In genomic region chr6:59424871-59425740, GRCm38 (mm10) we compare ENCODE assay signal across 9 mouse cellular contexts. TPM values are rescaled to one million over a fixed set of nuclear protein-coding genes. Genes with fewer than 3 reads are reported as not detected.
DNase-seq lines count a peak whose midpoint lies in the region; ATAC-seq and TF ChIP-seq lines count a peak whose summit lies in the region.
"Had no signal": no experiment of that assay in that cellular context is flagged by ENCODE, and none has a peak within 500 bp of the region (broad histone marks: within the 10 kb centered on the region; RNA-seq: fewer than 3 reads in every experiment).

No protein-coding gene starts in this region.

- no peak overlapping the region for H3K27ac ChIP-seq in hindbrain, embryonic 14.5 days
- no peak overlapping the region for H3K27ac ChIP-seq in hindbrain, embryonic 11.5 days (ENCODE audit: low read depth, low read length)
- no peak overlapping the region for H3K27ac ChIP-seq in cortical plate, adult 2 months (ENCODE audit: insufficient read depth, low read length)

- DNase-seq in hindbrain, embryonic 14.5 days (ENCODE audit: low spot score) = no peak
- no peak for DNase-seq in hindbrain, embryonic 11.5 days (ENCODE audit: low spot score)
- peak; percentile 59 for DNase-seq in lung, postnatal 36 days
- DNase-seq in MN1 (ENCODE audit: low spot score) = no peak
- no peak for DNase-seq in spleen, adult 18-20 months
- DNase-seq in right cerebral cortex, postnatal 25 days = no peak
- DNase-seq: embryo, embryonic 11 days had no signal

- TF ChIP-seq CTCF in cortical plate, adult 2 months (IDR thresholded peaks at IDR 0.05; ENCODE audit: extremely low read depth, insufficient read depth, low read length) = no peak

- no peak for ATAC-seq in hindbrain, embryonic 14.5 days (ENCODE audit: low FRiP score)
- ATAC-seq in hindbrain, embryonic 11.5 days (ENCODE audit: low FRiP score) = no peak
- ATAC-seq in activated CD4-positive, CD25-positive, alpha-beta regulatory T cell, adult 4 months = peak; percentile 11

- H3K4me1 ChIP-seq in hindbrain, embryonic 14.5 days (replicated peaks; ENCODE audit: control insufficient read depth, insufficient read depth, low read length) = no peaks in the 10 kb centered on the region; the same call in 1 of the 2 replicates
- H3K4me1 ChIP-seq in hindbrain, embryonic 11.5 days (replicated peaks; ENCODE audit: control insufficient read depth, insufficient read depth, low read length) = no peaks in the 10 kb centered on the region
- no peaks in the 10 kb centered on the region for H3K4me1 ChIP-seq in cortical plate, adult 2 months (ENCODE audit: control insufficient read depth, insufficient read depth, low read length)

- no peaks in the 10 kb centered on the region for H3K27me3 ChIP-seq in hindbrain, embryonic 14.5 days (ENCODE audit: control insufficient read depth, insufficient read depth, low read length)
- no peaks in the 10 kb centered on the region for H3K27me3 ChIP-seq in hindbrain, embryonic 11.5 days (ENCODE audit: control insufficient read depth, insufficient read depth, low read length)

- peak overlapping the region; percentile 66; the same call in 1 of the 2 replicates for H3K9ac ChIP-seq in hindbrain, embryonic 14.5 days
- H3K9ac ChIP-seq in hindbrain, embryonic 11.5 days (ENCODE audit: low read depth, low read length) = no peak overlapping the region

- H3K36me3 ChIP-seq in hindbrain, embryonic 14.5 days (replicated peaks; ENCODE audit: control insufficient read depth, insufficient read depth) = no peaks in the 10 kb centered on the region
- no peaks in the 10 kb centered on the region for H3K36me3 ChIP-seq in hindbrain, embryonic 11.5 days (ENCODE audit: control insufficient read depth, insufficient read depth, low read length)

- peak overlapping the region; percentile 42 for H3K4me3 ChIP-seq in hindbrain, embryonic 14.5 days (replicated peaks; ENCODE audit: low read length)
- H3K4me3 ChIP-seq in hindbrain, embryonic 11.5 days (ENCODE audit: low read depth, low read length) = no peak overlapping the region
- H3K4me3 ChIP-seq in cortical plate, adult 2 months (ENCODE audit: insufficient read depth, low read length) = peak overlapping the region; percentile 63

- H3K4me2 ChIP-seq in hindbrain, embryonic 14.5 days (replicated peaks) = peak overlapping the region; percentile 70
- H3K4me2 ChIP-seq in hindbrain, embryonic 11.5 days (replicated peaks; ENCODE audit: low read depth, low read length) = no peak overlapping the region

- TF ChIP-seq POLR2A in cortical plate, adult 2 months (IDR thresholded peaks at IDR 0.05; ENCODE audit: extremely low read depth, insufficient read depth, low read length) = no peak

- H3K9me3 ChIP-seq in hindbrain, embryonic 14.5 days (ENCODE audit: control insufficient read depth, low read length) = no peaks in the 10 kb centered on the region
- H3K9me3 ChIP-seq in hindbrain, embryonic 11.5 days (ENCODE audit: control insufficient read depth, low read length) = no peaks in the 10 kb centered on the region

- 80% methylated on average over 10 of the region's 10 CpGs for WGBS in hindbrain, embryonic 14.5 days
- WGBS in hindbrain, embryonic 11.5 days = 84% methylated on average over 10 of the region's 10 CpGs

RNA-seq across cellular contexts. Expression of gene Gprin3, which starts 1.0 kb away (rescaled TPM):
- 7.6 and 11.9 TPM in 2 replicates for polyA plus RNA-seq in hindbrain, embryonic 14.5 days (2014; fragmentation: Nextera tagmentation; extraction: Ambion mirVana)
- 0.15 and 0.37 TPM in 2 replicates for polyA plus RNA-seq in hindbrain, embryonic 11.5 days (2014; fragmentation: Nextera tagmentation; extraction: Ambion mirVana)
- polyA plus RNA-seq in activated CD4-positive, CD25-positive, alpha-beta regulatory T cell, adult 4 months (2017; shearing (Covaris generic)) = 10 to 100 TPM; 17.9 to 21.7 TPM
- polyA plus RNA-seq in cortical plate, adult 2 months (2012; rRNA removed) = 1.5 and 2.7 TPM in 2 replicates
